24 mouse cellular contexts compared by ENCODE assay signal in the genomic region with DNA sequence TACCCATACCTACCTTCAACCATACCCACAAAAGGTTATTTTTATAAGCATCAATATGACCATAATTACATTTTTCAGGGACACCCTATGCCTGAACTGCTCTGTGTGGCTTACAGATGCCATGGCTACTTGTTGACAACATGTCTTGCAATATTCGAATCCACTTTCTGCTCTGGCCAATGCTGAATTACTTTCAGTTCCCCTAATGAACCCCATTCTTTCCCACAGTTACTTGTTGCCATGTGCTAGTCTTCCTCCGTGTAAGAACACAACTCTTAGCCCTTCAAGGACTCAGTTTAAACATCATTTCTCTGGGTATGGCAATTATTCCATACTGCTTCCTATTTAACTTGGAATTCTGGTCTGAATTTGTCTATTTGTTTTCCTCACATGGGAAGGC.
DNase-seq lines count a peak whose midpoint lies in the region; ATAC-seq and TF ChIP-seq lines count a peak whose summit lies in the region.
"Had no signal": no experiment of that assay in that cellular context is flagged by ENCODE, and none has a peak within 500 bp of the region (broad histone marks: within the 10 kb centered on the region; RNA-seq: fewer than 3 reads in every experiment).

No protein-coding gene starts in this region.

- TF ChIP-seq EP300 in lung, postnatal 0 days (IDR thresholded peaks at IDR 0.05) = no peak

- no peaks in the 10 kb centered on the region for H3K36me3 ChIP-seq in lung, postnatal 0 days (ENCODE audit: insufficient read depth, low read length)
- no peaks in the 10 kb centered on the region for H3K36me3 ChIP-seq in forebrain, embryonic 14.5 days (ENCODE audit: control insufficient read depth, insufficient read depth, low read length)
- H3K36me3 ChIP-seq: embryonic facial prominence, embryonic 15.5 days; heart, embryonic 13.5 days; hindbrain, embryonic 12.5 days; limb, embryonic 13.5 days; liver, embryonic 15.5 days; midbrain, embryonic 12.5 days had no signal

- no peak for ATAC-seq in lung, postnatal 0 days
- ATAC-seq in common myeloid progenitor, adult 5-6 weeks (replicated peaks; ENCODE audit: low read depth, poor library complexity, severe bottlenecking) = peak; percentile 69
- ATAC-seq in neutrophil, adult 5-6 weeks (ENCODE audit: extremely low read depth, insufficient number of reproducible peaks, low FRiP score, poor library complexity, severe bottlenecking) = peak; percentile 65
- ATAC-seq in forebrain, embryonic 14.5 days = no peak
- ATAC-seq: forebrain, embryonic 16.5 days had no signal

- H3K4me1 ChIP-seq in lung, postnatal 0 days (ENCODE audit: insufficient read depth, low read depth, low read length) = no peaks in the 10 kb centered on the region
- H3K4me1 ChIP-seq in forebrain, embryonic 14.5 days (ENCODE audit: control insufficient read depth, insufficient read depth, low read length) = no peaks in the 10 kb centered on the region
- H3K4me1 ChIP-seq: embryonic facial prominence, embryonic 15.5 days; hindbrain, embryonic 12.5 days; limb, embryonic 13.5 days; midbrain, embryonic 12.5 days had no signal

- 81% methylated on average over 2 of the region's 2 CpGs for WGBS in lung, postnatal 0 days
- WGBS in forebrain, embryonic 14.5 days = 85% methylated on average over 2 of the region's 2 CpGs

- no peak for TF ChIP-seq CTCF in lung, postnatal 0 days (IDR thresholded peaks at IDR 0.05)

- H3K27ac ChIP-seq in lung, postnatal 0 days (ENCODE audit: low read length) = no peak overlapping the region
- H3K27ac ChIP-seq in forebrain, embryonic 14.5 days (ENCODE audit: low read depth, low read length) = no peak overlapping the region
- H3K27ac ChIP-seq: embryonic facial prominence, embryonic 15.5 days; heart, embryonic 13.5 days; hindbrain, embryonic 12.5 days; limb, embryonic 13.5 days; liver, embryonic 15.5 days; midbrain, embryonic 12.5 days; stomach, postnatal 0 days had no signal

- H3K4me3 ChIP-seq in lung, postnatal 0 days (ENCODE audit: low read depth, low read length) = no peak overlapping the region
- H3K4me3 ChIP-seq in forebrain, embryonic 14.5 days (ENCODE audit: low read depth, low read length) = no peak overlapping the region
- H3K4me3 ChIP-seq: embryonic facial prominence, embryonic 15.5 days; heart, embryonic 13.5 days; hindbrain, embryonic 12.5 days; limb, embryonic 13.5 days; liver, embryonic 15.5 days; midbrain, embryonic 12.5 days had no signal

- peak; percentile 14 for DNase-seq in lung, postnatal 0 days (ENCODE audit: low spot score)
- no peak for DNase-seq in lung, postnatal 4 days
- DNase-seq in A20 (ENCODE audit: low read depth, low spot score) = peak; percentile 80
- no peak for DNase-seq in forebrain, embryonic 14.5 days (ENCODE audit: low spot score)
- no peak for DNase-seq in kidney, adult 8-10 months
- DNase-seq: adrenal gland, postnatal 10 days; cerebellum, adult 9-10 months; gastrocnemius, postnatal 10 days; heart, postnatal 14 days; kidney, adult 11 months; kidney, postnatal 4 days; lung, postnatal 14 days; right cerebral cortex, postnatal 25 days; thymus, adult 2 months had no signal

- no peak overlapping the region for H3K4me2 ChIP-seq in lung, postnatal 0 days (replicated peaks; ENCODE audit: low read depth, low read length)
- no peak overlapping the region for H3K4me2 ChIP-seq in forebrain, embryonic 14.5 days (ENCODE audit: low read length)
- H3K4me2 ChIP-seq: embryonic facial prominence, embryonic 15.5 days; heart, embryonic 13.5 days; hindbrain, embryonic 12.5 days; limb, embryonic 13.5 days; liver, embryonic 15.5 days; midbrain, embryonic 12.5 days had no signal

- H3K9me3 ChIP-seq in lung, postnatal 0 days (ENCODE audit: low read length) = no peaks in the 10 kb centered on the region
- no peaks in the 10 kb centered on the region for H3K9me3 ChIP-seq in forebrain, embryonic 14.5 days (replicated peaks; ENCODE audit: control insufficient read depth, low read length)
- H3K9me3 ChIP-seq: embryonic facial prominence, embryonic 15.5 days; heart, embryonic 13.5 days; hindbrain, embryonic 12.5 days; limb, embryonic 13.5 days; liver, embryonic 15.5 days; midbrain, embryonic 12.5 days had no signal

- H3K27me3 ChIP-seq in lung, postnatal 0 days (replicated peaks; ENCODE audit: insufficient read depth, low read length) = no peaks in the 10 kb centered on the region
- H3K27me3 ChIP-seq in forebrain, embryonic 14.5 days (replicated peaks; ENCODE audit: control insufficient read depth, insufficient read depth, low read length) = no peaks in the 10 kb centered on the region
- H3K27me3 ChIP-seq: embryonic facial prominence, embryonic 15.5 days; heart, embryonic 13.5 days; hindbrain, embryonic 12.5 days; limb, embryonic 13.5 days; liver, embryonic 15.5 days; midbrain, embryonic 12.5 days had no signal

- H3K9ac ChIP-seq in lung, postnatal 0 days (replicated peaks; ENCODE audit: low read depth) = no peak overlapping the region
- no peak overlapping the region for H3K9ac ChIP-seq in forebrain, embryonic 14.5 days (ENCODE audit: low read length)
- H3K9ac ChIP-seq: embryonic facial prominence, embryonic 15.5 days; heart, embryonic 13.5 days; hindbrain, embryonic 12.5 days; limb, embryonic 13.5 days; liver, embryonic 15.5 days; midbrain, embryonic 12.5 days had no signal

Comparison
In these comparisons a context has a peak if more than half of its experiments do, and no peak if none do; other contexts are left out.
1. DNase-seq: peak in lung, postnatal 0 days (single experiment) and A20 (single experiment); none in lung, postnatal 4 days (0 of 2), forebrain, embryonic 14.5 days (single experiment) and kidney, adult 8-10 months (0 of 2).
2. ATAC-seq: peak in common myeloid progenitor, adult 5-6 weeks (single experiment) and neutrophil, adult 5-6 weeks (single experiment); none in lung, postnatal 0 days (single experiment) and forebrain, embryonic 14.5 days (single experiment).